Mouse (Mus musculus): Measurements from ENCODE around the gene Camta2.

DNA sequence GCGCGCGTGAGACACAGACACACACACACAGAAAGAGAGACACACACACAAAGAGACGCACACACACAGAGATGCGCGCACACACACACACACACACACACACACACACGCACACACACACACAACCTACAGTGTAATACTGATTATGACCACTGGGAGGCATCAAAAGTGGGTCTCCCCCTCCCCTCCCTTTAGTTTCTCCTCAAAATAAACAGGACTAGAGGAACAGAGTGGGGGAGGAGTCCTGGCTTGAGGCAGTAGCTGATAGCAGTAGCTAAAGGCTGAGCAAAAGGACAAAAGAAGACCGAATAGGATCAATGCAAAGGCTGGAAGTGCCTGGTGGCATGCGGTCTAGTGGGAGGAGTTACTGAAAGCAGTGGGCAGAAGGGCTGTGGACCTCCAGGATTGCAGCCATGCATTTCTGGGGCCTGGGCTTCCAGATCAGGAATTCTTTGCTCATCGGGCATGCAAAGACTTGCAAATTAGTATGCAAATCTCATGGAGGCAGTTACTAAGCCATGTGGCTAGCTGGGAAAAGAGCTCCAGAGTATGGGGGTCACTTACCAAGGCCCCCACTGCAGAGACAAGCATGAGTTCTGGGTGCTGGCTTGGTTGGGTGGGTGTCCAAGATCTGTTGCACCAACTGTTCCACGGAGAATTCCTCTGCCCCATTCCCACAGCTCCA lies 5.9 kb downstream of the Camta2 start:
- no peak for TF ChIP-seq CTCF (IDR thresholded peaks at IDR 0.05; ENCODE audit: low read depth, low read length)
- no peak for TF ChIP-seq POLR2A (IDR thresholded peaks at IDR 0.05; ENCODE audit: borderline replicate concordance, low read depth, low read length)

All from bone marrow macrophage, adult 2 months (primary cell).